ENCODE assay signal across 15 mouse cellular contexts in genomic region chr6:122394160-122394559, GRCm38 (mm10). TPM values are rescaled to one million over a fixed set of nuclear protein-coding genes. Genes with fewer than 3 reads are reported as not detected.
DNase-seq lines count a peak whose midpoint lies in the region; ATAC-seq and TF ChIP-seq lines count a peak whose summit lies in the region.
"Had no signal": no experiment of that assay in that cellular context is flagged by ENCODE, and none has a peak within 500 bp of the region (broad histone marks: within the 10 kb centered on the region; RNA-seq: fewer than 3 reads in every experiment).

No protein-coding gene starts in this region.

- WGBS in heart, embryonic 12.5 days = 24% methylated on average over 5 of the region's 5 CpGs
- WGBS in liver, embryonic 11.5 days = 31% methylated on average over 5 of the region's 5 CpGs

- TF ChIP-seq CTCF in gastrocnemius, adult 2 months (IDR thresholded peaks at IDR 0.05) = no peak

- no peaks in the 10 kb centered on the region for H3K27me3 ChIP-seq in heart, embryonic 12.5 days (replicated peaks)
- H3K27me3 ChIP-seq in liver, embryonic 11.5 days (replicated peaks; ENCODE audit: control insufficient read depth, insufficient read depth, low read length) = no peaks in the 10 kb centered on the region
- H3K27me3 ChIP-seq: forebrain, embryonic 12.5 days; hindbrain, embryonic 13.5 days; neural tube, embryonic 13.5 days had no signal

- intact Hi-C loops in heart, postnatal 36 days (cut with DNase I) = loop anchor here (5.0 kb wide), 1 partner anchor 92 kb away; no protein-coding TSS in a partner anchor
- intact Hi-C loops in gastrocnemius, adult 2 months (cut with DNase I) = no loop called here

- H3K4me2 ChIP-seq in heart, embryonic 12.5 days = peak overlapping the region; percentile 53
- peak overlapping the region; percentile 68 for H3K4me2 ChIP-seq in liver, embryonic 11.5 days
- H3K4me2 ChIP-seq: forebrain, embryonic 12.5 days; hindbrain, embryonic 13.5 days; neural tube, embryonic 13.5 days had no signal

- peaks cover 5% of the 10 kb centered on the region for H3K9me3 ChIP-seq in heart, embryonic 12.5 days (replicated peaks)
- H3K9me3 ChIP-seq in liver, embryonic 11.5 days (ENCODE audit: control insufficient read depth, low read length) = no peaks in the 10 kb centered on the region; the same call in 1 of the 2 replicates
- H3K9me3 ChIP-seq: hindbrain, embryonic 13.5 days; neural tube, embryonic 13.5 days had no signal

- no peak overlapping the region for H3K9ac ChIP-seq in heart, embryonic 12.5 days
- H3K9ac ChIP-seq in liver, embryonic 11.5 days (ENCODE audit: low read depth, low read length) = peak overlapping the region; percentile 90
- H3K9ac ChIP-seq: forebrain, embryonic 12.5 days; hindbrain, embryonic 13.5 days; neural tube, embryonic 13.5 days had no signal

- H3K4me1 ChIP-seq in heart, embryonic 12.5 days (replicated peaks) = peaks cover 35% of the 10 kb centered on the region
- 0 out of 2 replicates have a peak, but pooled peaks cover 8% of the 10 kb centered on the region for H3K4me1 ChIP-seq in liver, embryonic 11.5 days (replicated peaks; ENCODE audit: control insufficient read depth, insufficient read depth, low read length)
- H3K4me1 ChIP-seq: forebrain, embryonic 12.5 days; hindbrain, embryonic 13.5 days; neural tube, embryonic 13.5 days had no signal

- ATAC-seq in heart, embryonic 12.5 days (ENCODE audit: insufficient number of reproducible peaks, low FRiP score) = peak; percentile 84
- peak; percentile 91 for ATAC-seq in liver, embryonic 11.5 days (replicated peaks; ENCODE audit: low FRiP score)

- H3K4me3 ChIP-seq in heart, embryonic 12.5 days = no peak overlapping the region
- H3K4me3 ChIP-seq in liver, embryonic 11.5 days (ENCODE audit: low read depth, low read length) = peak overlapping the region; percentile 55
- H3K4me3 ChIP-seq in gastrocnemius, adult 2 months = no peak overlapping the region
- H3K4me3 ChIP-seq: forebrain, embryonic 12.5 days; hindbrain, embryonic 13.5 days; megakaryocyte, embryonic 14.5 days; neural tube, embryonic 13.5 days had no signal

- no peaks in the 10 kb centered on the region for H3K36me3 ChIP-seq in heart, embryonic 12.5 days
- no peaks in the 10 kb centered on the region for H3K36me3 ChIP-seq in liver, embryonic 11.5 days (ENCODE audit: control insufficient read depth, insufficient read depth, low read length)
- H3K36me3 ChIP-seq: forebrain, embryonic 12.5 days; hindbrain, embryonic 13.5 days; neural tube, embryonic 13.5 days had no signal

- no peak for DNase-seq in heart, postnatal 36 days
- DNase-seq in spleen, postnatal 10 days (ENCODE audit: low spot score in 2 of 2) = peak; percentile 33 to 44
- DNase-seq in spleen, adult 18-20 months = no peak
- DNase-seq in liver, embryonic 11.5 days (ENCODE audit: low spot score) = peak; percentile 67
- DNase-seq in yolk sac, embryonic 10.5 days (ENCODE audit: low spot score) = peak; percentile 52
- DNase-seq in thymus, postnatal 10 days (ENCODE audit: low spot score in 2 of 2) = no peak
- no peak for DNase-seq in gastrocnemius, adult 2 months
- DNase-seq: B cell, adult 2 months; cerebellum, postnatal 36 days; gastrocnemius, postnatal 25 days had no signal

- H3K27ac ChIP-seq in heart, embryonic 12.5 days (ENCODE audit: poor library complexity, severe bottlenecking) = peak overlapping the region; percentile 85
- peak overlapping the region; percentile 96 for H3K27ac ChIP-seq in liver, embryonic 11.5 days (ENCODE audit: low read depth, low read length)
- no peak overlapping the region for H3K27ac ChIP-seq in gastrocnemius, adult 2 months
- H3K27ac ChIP-seq: forebrain, embryonic 12.5 days; hindbrain, embryonic 13.5 days; neural tube, embryonic 13.5 days had no signal

RNA-seq across cellular contexts. Expression of gene Phc1, which starts 53.8 kb away (rescaled TPM):
- 13.7 and 14.3 TPM in 2 replicates for polyA plus RNA-seq in heart, embryonic 12.5 days (2016; fragmentation: Nextera tagmentation; extraction: Ambion mirVana)
- 10 to 100 TPM; 17.5 to 21.8 TPM for total RNA-seq in heart, postnatal 36 days (2021)
- polyA plus RNA-seq in liver, embryonic 11.5 days (2014; fragmentation: Nextera tagmentation; extraction: Ambion mirVana) = 12.4 and 14.7 TPM in 2 replicates
- total RNA-seq in gastrocnemius, adult 2 months (2021) = 10 to 100 TPM; 24.8 to 32.8 TPM

Comparison
In these comparisons a context has a peak if more than half of its experiments do, and no peak if none do; other contexts are left out.
1. DNase-seq: peak in spleen, postnatal 10 days (2 of 2), liver, embryonic 11.5 days (single experiment) and yolk sac, embryonic 10.5 days (single experiment); none in heart, postnatal 36 days (0 of 2), spleen, adult 18-20 months (0 of 2), thymus, postnatal 10 days (0 of 2) and gastrocnemius, adult 2 months (single experiment).